Mouse (Mus musculus): ENCODE results near the gene Zbed4. TPM values are rescaled to one million over a fixed set of nuclear protein-coding genes. Genes with fewer than 3 reads are reported as not detected.
A peak's percentile ranks its signal among the peaks of the same experiment; 100 is the strongest.

Zbed4 gene
- polyA plus RNA-seq, 1 experiment from 2014 or later = 10.5 TPM

DNA sequence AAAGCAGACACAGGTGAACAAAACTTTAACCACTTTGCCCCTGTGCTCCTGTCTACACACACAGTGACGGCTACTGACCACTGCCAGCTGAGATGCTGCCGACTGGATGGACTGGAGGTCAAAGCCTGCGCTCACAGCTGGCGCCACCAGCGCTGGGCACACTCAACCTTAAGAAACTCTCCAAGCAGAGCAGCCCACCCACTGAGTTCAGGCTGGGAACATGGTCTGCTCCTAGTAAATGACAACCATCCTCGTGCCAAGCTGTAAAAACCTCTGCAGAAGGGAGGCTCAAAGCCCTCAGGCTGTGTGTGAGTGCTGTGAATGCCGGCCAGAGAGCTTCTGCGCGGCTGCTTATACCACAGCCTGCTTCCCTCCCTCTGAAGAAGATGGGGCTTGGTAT is 34.2 kb upstream of the Zbed4 start:
- Histone ChIP-seq H3K4me2 (no peak overlapping the region), H3K4me1 (replicated peaks) (0 out of 2 replicates have a peak, but pooled peaks cover 4% of the 10 kb centered on the region), H3K27ac (no peak overlapping the region), H3K36me3 (peaks cover 97% of the 10 kb centered on the region), H3K9me3 (replicated peaks) (no peaks in the 10 kb centered on the region), H3K27me3 (no peaks in the 10 kb centered on the region), H3K4me3 (replicated peaks) (no peak overlapping the region), H3K9ac (no peak overlapping the region)
- DNase-seq (no peak), ATAC-seq (ENCODE audit: low read depth) (no peak)
- 89% methylated on average over 9 of the region's 9 CpGs for WGBS (ENCODE audit: insufficient replicate concordance)

DNA sequence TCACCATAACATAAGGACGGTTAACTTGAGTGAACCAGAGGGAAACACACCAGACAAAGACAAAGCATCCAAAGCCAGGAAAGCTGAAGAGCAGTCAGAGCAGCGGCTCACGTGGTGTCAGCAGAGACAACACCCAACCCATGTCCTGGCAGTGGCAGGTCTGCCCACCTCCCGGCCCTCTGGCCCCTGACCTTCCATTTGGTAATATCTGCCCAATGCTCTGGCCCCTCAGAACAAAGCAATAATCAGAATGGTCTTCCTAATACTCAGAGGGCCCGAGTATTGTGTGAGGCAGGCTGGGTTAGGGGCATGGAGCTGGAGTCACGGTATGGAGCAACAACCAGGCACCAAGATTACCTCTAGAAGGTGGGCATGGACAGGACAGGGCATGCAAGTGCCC is 28.3 kb upstream of the Zbed4 start:
- no peak for DNase-seq

DNA sequence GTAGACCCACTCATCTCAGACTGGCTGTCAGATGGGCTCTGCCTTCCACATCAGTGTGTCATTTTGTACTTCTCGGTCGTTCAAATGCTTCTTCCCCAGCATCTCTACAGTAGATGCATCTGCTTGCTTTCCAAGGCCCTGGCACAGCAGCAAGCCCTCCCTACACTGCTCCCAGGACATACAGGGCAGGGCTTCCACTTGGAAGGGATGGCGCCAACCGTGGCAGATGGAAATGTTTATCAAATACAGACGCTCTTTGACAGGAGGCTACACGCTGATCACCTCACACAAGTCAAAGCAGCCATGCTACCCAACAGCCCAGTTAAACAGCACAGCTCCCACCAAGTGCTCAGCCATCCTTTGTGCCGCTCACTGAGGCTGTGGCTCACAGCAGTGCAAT is 27.1 kb upstream of the Zbed4 start:
- H3K9ac ChIP-seq = no peak overlapping the region
- no peak overlapping the region for H3K27ac ChIP-seq
- DNase-seq (no peak), ATAC-seq (ENCODE audit: low read depth) (no peak)
- no peak overlapping the region for H3K4me2 ChIP-seq
- H3K4me1 ChIP-seq (replicated peaks) = peaks cover 4% of the 10 kb centered on the region; the same call in 1 of the 2 replicates
- peaks cover 87% of the 10 kb centered on the region for H3K36me3 ChIP-seq
- H3K4me3 ChIP-seq (replicated peaks) = no peak overlapping the region
- no peaks in the 10 kb centered on the region for H3K27me3 ChIP-seq
- no peaks in the 10 kb centered on the region for H3K9me3 ChIP-seq (replicated peaks)
- 86% methylated on average over 7 of the region's 7 CpGs for WGBS (ENCODE audit: insufficient replicate concordance)

More for the DNA sequence above, 28.3 kb upstream of the Zbed4 start:
- Histone ChIP-seq H3K9ac (no peak overlapping the region), H3K4me2 (no peak overlapping the region), H3K27me3 (no peaks in the 10 kb centered on the region), H3K4me3 (replicated peaks) (no peak overlapping the region), H3K9me3 (replicated peaks) (no peaks in the 10 kb centered on the region), H3K27ac (no peak overlapping the region), H3K36me3 (peaks cover 88% of the 10 kb centered on the region), H3K4me1 (replicated peaks) (0 out of 2 replicates have a peak, but pooled peaks cover 4% of the 10 kb centered on the region)
- WGBS (ENCODE audit: insufficient replicate concordance) = 90% methylated on average over 6 of the region's 6 CpGs
- ATAC-seq (ENCODE audit: low read depth) = no peak

DNA sequence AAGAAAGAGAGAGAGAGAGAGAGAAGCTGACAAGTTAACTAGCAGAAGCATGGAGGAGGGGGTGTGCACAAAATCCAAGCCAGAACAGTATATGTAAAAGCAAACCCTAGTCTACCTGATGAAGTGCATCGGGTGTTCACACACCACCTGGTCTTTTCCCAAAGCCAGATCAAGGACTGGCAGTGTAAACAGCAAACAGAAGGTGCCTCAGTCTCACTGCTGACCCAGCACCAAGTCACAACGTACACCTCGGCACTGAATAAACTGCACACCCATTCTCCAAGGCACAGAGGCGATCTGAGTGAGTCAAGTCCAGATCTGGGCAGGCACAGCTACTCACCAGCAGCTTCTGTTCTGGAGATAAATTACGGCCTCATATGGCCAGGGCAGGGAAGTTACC is 26.4 kb upstream of the Zbed4 start:
- DNase-seq = no peak
- 82% methylated on average over 5 of the region's 5 CpGs for WGBS (ENCODE audit: insufficient replicate concordance)
- Histone ChIP-seq H3K36me3 (peaks cover 88% of the 10 kb centered on the region), H3K4me3 (replicated peaks) (no peak overlapping the region), H3K27ac (no peak overlapping the region), H3K27me3 (no peaks in the 10 kb centered on the region), H3K9me3 (replicated peaks) (no peaks in the 10 kb centered on the region), H3K4me1 (replicated peaks) (peaks cover 8% of the 10 kb centered on the region), H3K9ac (no peak overlapping the region), H3K4me2 (no peak overlapping the region)
- ATAC-seq (ENCODE audit: low read depth) = no peak

DNA sequence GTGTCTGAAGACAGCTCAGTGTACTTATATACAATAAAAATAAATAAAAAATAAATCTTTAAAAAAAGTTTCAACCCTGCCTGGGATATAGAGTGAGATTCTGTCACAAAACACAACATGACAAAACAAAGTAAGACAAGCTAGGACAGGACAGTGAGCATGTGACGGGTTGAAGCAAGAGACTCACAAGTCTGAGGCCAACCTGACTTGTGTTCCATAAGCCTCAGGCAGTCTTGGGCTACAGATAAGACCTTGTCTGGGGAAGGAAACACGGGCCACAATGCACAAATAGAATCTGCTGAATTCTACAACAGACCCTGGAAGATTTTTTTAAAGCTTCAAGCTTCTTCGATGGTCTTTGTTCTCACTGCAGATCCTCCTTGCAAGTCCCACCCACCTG is 24.3 kb upstream of the Zbed4 start:
- Histone ChIP-seq H3K4me3 (replicated peaks) (no peak overlapping the region), H3K9me3 (replicated peaks) (no peaks in the 10 kb centered on the region), H3K27me3 (no peaks in the 10 kb centered on the region), H3K27ac (no peak overlapping the region), H3K36me3 (peaks cover 79% of the 10 kb centered on the region), H3K4me2 (no peak overlapping the region), H3K9ac (no peak overlapping the region), H3K4me1 (replicated peaks) (peaks cover 30% of the 10 kb centered on the region)
- ATAC-seq (ENCODE audit: low read depth) (no peak), DNase-seq (no peak)
- WGBS (ENCODE audit: insufficient replicate concordance) = 48% methylated on average over 3 of the region's 3 CpGs

DNA sequence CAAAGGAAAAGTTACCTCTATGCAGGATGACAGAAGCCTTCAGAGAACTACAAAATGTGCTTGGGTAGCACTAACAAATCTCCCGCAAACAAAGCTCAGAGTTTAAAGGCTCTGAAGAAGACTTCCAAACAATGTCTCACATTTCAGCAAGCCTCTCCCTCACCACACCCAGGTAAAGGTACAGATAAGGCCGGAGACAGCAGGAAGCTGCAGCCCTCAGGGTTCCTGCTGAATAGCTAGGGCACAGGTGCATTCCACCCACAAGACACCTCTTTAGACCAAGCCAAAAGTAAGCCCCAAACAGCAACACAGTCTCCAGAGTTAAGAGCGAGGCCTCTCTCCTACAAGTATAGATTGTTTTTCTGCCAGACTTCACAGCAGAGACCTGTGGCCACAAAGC is 20.7 kb upstream of the Zbed4 start:
- Histone ChIP-seq H3K4me1 (replicated peaks) (peaks cover 48% of the 10 kb centered on the region), H3K27ac (no peak overlapping the region), H3K36me3 (peaks cover 45% of the 10 kb centered on the region), H3K4me2 (peak overlapping the region; percentile 83), H3K9ac (peak overlapping the region; percentile 26; the same call in 1 of the 2 replicates), H3K4me3 (replicated peaks) (peak overlapping the region; percentile 11; the same call in 1 of the 2 replicates), H3K27me3 (no peaks in the 10 kb centered on the region), H3K9me3 (replicated peaks) (no peaks in the 10 kb centered on the region)
- whole genome bisulfite sequencing (ENCODE audit: insufficient replicate concordance) = 45% methylated on average over 3 of the region's 3 CpGs
- DNase-seq = no peak
- no peak for ATAC-seq (ENCODE audit: low read depth)

DNA sequence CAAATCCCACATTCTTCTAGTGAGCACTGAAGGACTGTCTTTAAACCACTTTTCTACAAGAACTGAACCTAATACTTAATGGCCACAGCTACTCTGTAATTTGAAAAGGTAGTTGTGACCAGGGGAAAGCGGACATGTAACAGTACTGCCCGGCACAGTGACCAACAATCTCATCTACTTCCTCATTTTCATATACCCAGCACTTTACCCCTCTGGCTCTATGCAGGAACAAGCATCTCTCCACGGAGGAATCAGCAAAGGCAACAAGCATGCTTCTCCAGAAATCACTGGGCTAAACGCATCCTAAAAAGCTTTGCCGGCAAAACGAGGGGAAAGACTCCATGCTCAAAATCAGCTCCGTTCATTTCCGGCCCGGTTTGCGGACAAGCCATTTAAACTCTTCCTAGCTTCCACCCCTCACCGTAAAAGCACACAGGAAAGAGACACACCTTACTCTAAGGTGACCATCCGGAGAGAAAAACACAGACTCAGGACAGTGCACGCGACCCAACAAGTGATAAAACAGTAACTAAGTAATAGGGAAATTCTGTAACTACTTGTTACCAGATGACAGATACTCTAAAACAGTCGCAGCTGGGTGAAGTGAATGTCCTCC is 18.9 kb upstream of the Zbed4 start:
- H3K27me3 ChIP-seq = no peaks in the 10 kb centered on the region
- peaks cover 48% of the 10 kb centered on the region for H3K4me1 ChIP-seq (replicated peaks)
- no peak for ATAC-seq (ENCODE audit: low read depth)
- H3K4me2 ChIP-seq = peak overlapping the region; percentile 83
- no peaks in the 10 kb centered on the region for H3K9me3 ChIP-seq (replicated peaks)
- H3K27ac ChIP-seq = peak overlapping the region; percentile 87
- H3K4me3 ChIP-seq (replicated peaks) = peak overlapping the region; percentile 95
- no peak for DNase-seq
- peak overlapping the region; percentile 98 for H3K9ac ChIP-seq
- 9% methylated on average over 15 of the region's 15 CpGs for WGBS (ENCODE audit: insufficient replicate concordance)
- H3K36me3 ChIP-seq = peaks cover 32% of the 10 kb centered on the region

DNA sequence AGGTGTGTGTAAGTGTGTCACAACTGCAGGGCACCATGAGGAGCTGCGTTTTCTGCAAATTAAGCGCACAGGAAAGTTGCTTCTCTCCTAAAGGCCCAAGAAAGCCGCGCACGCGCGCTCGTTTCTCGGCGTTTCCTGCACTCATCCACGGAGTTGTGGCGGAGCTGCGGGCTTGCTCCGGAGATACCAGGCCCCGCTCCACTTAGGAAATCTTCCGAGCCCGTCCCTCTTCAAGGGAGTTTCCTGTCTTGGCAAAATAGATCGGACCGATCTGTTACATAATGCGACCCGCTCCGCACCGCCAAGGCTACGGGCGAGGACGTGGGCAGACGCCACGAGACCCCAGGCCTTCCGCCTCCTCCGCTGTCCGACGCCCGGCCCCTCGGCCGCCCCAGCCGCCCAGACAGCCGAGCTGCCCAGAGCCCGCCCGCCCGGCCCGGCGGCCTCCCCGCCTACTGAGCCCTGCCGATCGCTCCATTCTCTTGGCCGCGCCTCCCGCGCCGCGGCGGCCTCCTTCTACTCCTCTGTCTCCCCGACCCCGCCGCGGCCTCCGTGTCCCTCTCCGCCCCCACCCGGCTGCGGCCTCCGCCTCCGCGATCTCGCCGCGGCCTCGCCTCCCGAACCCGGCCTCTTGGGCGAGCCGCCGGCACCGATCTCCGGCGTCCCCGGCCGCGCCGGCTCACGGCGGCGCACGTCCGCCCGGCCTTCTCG is 18.3 kb upstream of the Zbed4 start:
- WGBS (ENCODE audit: insufficient replicate concordance) = under 1% methylated on average over 73 of the region's 86 CpGs
- DNase-seq = peak; percentile 50
- Histone ChIP-seq H3K9me3 (replicated peaks) (no peaks in the 10 kb centered on the region), H3K27me3 (no peaks in the 10 kb centered on the region), H3K27ac (peak overlapping the region; percentile 87), H3K4me3 (replicated peaks) (peak overlapping the region; percentile 95), H3K4me2 (peak overlapping the region; percentile 83), H3K36me3 (peaks cover 28% of the 10 kb centered on the region), H3K9ac (peak overlapping the region; percentile 98), H3K4me1 (replicated peaks) (peaks cover 48% of the 10 kb centered on the region)
- ATAC-seq (ENCODE audit: low read depth) = peak; percentile 76

DNA sequence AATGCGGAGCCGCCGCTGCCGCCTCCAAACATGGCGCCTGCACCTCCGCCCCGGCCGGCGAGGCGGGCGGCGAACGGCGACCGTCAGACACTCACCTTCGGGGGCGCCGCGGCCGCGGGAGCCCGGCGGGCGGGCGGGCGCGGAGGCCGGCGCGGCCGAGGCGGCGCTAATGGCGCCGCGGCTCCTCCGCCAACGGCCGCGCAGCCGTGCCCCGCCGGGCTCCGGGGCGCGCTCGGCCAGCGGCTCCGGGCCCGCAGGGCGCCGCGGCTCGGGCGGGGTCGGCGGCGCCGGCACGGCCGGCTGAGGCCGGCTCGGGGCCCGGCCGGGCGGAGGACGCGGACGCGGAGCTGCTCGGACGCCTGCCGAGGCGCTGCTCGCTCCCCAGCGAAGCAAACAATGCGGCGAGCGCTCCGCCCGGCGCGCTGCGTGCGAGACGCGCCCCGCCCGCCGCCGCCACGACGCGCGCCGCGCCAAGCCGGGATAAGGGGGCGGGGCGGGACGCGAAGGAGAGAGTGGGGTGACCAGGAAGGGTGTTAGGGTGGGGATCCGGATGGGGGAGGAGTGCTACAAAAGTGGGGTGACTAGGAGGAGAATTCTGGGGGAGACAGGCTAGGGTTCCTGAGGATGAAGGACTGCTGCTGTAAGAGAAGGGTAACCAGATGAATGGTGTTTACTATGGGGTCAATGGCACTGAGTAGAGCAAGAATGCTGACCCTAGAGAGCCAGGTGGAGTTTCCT is 17.5 kb upstream of the Zbed4 start, which contains the start of gene Brd1:
Gene Brd1 (minus strand): TSS at position 400 of the 738 bp plus-strand sequence.
- Histone ChIP-seq H3K36me3 (peaks cover 22% of the 10 kb centered on the region), H3K27me3 (no peaks in the 10 kb centered on the region), H3K4me3 (replicated peaks) (peak within 1 kb of the TSS; percentile 95), H3K4me1 (replicated peaks) (peaks cover 45% of the 10 kb centered on the region), H3K9me3 (replicated peaks) (no peaks in the 10 kb centered on the region), H3K27ac (peak within 1 kb of the TSS; percentile 87), H3K4me2 (peak within 1 kb of the TSS; percentile 83), H3K9ac (peak within 1 kb of the TSS; percentile 98)
- 1% methylated on average over 82 of the region's 103 CpGs for WGBS (ENCODE audit: insufficient replicate concordance)
- ATAC-seq (ENCODE audit: low read depth) (peak; percentile 84), DNase-seq (peak; percentile 59)

DNA sequence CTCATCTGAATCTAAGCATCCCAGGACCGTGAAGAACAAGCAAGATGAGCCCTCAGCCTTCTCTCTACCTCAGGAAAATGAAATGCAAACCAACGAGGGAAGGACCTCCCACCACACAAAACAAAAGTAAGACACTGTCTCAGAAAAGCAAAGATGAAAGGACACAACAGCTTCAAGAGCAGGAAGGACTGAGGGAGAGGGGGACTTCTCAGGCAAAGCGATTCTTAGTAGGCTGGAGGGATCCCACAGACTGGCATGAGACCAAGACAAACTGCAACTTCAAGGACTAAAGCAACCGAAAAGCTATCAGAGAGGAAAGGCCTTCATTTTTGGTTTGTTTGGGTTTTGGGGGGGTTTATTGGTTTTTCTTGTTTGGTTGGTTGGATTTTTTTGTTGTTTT is 15.3 kb upstream of the Zbed4 start:
- Histone ChIP-seq H3K9ac (no peak overlapping the region), H3K9me3 (replicated peaks) (no peaks in the 10 kb centered on the region), H3K36me3 (peaks cover under 1% of the 10 kb centered on the region; the same call in 1 of the 2 replicates), H3K27ac (no peak overlapping the region), H3K27me3 (no peaks in the 10 kb centered on the region), H3K4me1 (replicated peaks) (peaks cover 29% of the 10 kb centered on the region), H3K4me3 (replicated peaks) (no peak overlapping the region), H3K4me2 (no peak overlapping the region)
- WGBS (ENCODE audit: insufficient replicate concordance) = 69% methylated on average over 4 of the region's 4 CpGs
- no peak for ATAC-seq (ENCODE audit: low read depth)
- no peak for DNase-seq

DNA sequence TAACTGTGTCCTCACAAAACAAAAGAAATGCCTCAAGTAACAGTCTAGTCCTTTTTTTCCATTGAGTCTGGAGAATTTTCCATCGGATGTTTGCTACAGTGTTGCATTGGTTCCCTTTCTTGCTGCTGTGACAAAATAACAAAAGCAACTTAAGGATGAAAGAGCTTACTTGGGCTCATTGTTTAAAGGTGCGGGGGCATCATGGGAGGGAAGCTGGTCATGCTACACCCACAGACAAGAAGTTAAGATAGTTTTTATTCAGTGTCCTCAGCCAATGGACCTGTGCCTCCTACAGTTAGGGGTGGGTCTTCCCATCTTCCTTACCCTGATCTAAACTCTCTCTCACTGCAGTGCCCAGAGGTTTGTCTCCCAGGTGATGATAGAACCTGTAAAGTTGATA is 13.0 kb upstream of the Zbed4 start:
- Histone ChIP-seq H3K36me3 (no peaks in the 10 kb centered on the region), H3K9me3 (replicated peaks) (no peaks in the 10 kb centered on the region), H3K4me1 (replicated peaks) (peaks cover 10% of the 10 kb centered on the region), H3K27ac (no peak overlapping the region), H3K4me2 (no peak overlapping the region), H3K4me3 (replicated peaks) (no peak overlapping the region), H3K9ac (no peak overlapping the region), H3K27me3 (no peaks in the 10 kb centered on the region)
- DNase-seq (no peak), ATAC-seq (ENCODE audit: low read depth) (no peak)
- 66% methylated on average over 2 of the region's 2 CpGs for WGBS (ENCODE audit: insufficient replicate concordance)
